Mouse (Mus musculus) G1E (cell line): ENCODE measurements at regions not wholly inside any gene's neighbourhood (a gene's known extent, or its start where the extent isn't known, plus 50 kb on each side); places are given as distances from the start of the nearest gene placed in this dataset.

Experiments used
- ATAC-seq: 2 replicates; pipeline ENCODE4 v1.8.0; 2016; ENCODE audit warnings: mild to moderate bottlenecking; ENCODE audit not compliant: insufficient number of reproducible peaks, poor library complexity, low FRiP score, severe bottlenecking; ENCODE audit errors: extremely low read depth
- DNase-seq: peaks from one replicate; pipeline ENCODE4 v3.0.0; 2012; ENCODE audit warnings: low spot score
- H3K27me3 ChIP-seq: 2 replicates; pipeline ENCODE4 v1.6.1; 2012; ENCODE audit warnings: mild to moderate bottlenecking, low read length, inconsistent platforms; ENCODE audit not compliant: insufficient read depth
- H3K36me3 ChIP-seq: replicated peaks from 2 replicates; pipeline ENCODE3; 2012; ENCODE audit warnings: mild to moderate bottlenecking, inconsistent platforms
- H3K4me1 ChIP-seq: 2 replicates; pipeline ENCODE4 v1.6.1; 2012; ENCODE audit warnings: low read depth, low read length, inconsistent platforms, mixed read lengths; ENCODE audit not compliant: insufficient read depth
- H3K4me3 ChIP-seq: 2 replicates; pipeline ENCODE4 v1.5.1; 2012; ENCODE audit warnings: low read depth, mild to moderate bottlenecking, inconsistent platforms, low read length, moderate library complexity, mixed read lengths
- H3K9me3 ChIP-seq: replicated peaks from 2 replicates; pipeline ENCODE4 v1.6.1; 2012; ENCODE audit warnings: inconsistent platforms
- CTCF ChIP-seq: IDR thresholded peaks from 2 replicates; pipeline ENCODE4 v1.5.1; 2012; ENCODE audit warnings: low read depth, low read length, inconsistent platforms, mixed read lengths
- GATA1 ChIP-seq: IDR thresholded peaks from 2 replicates; pipeline ENCODE4 v1.6.1; 2012; ENCODE audit warnings: borderline replicate concordance, low read length, inconsistent platforms, mixed read lengths
- GATA2 ChIP-seq: IDR thresholded peaks from 2 replicates; pipeline ENCODE4 v1.6.1; 2012; ENCODE audit warnings: low read depth, low read length, inconsistent platforms, borderline replicate concordance
- POLR2AphosphoS5 ChIP-seq: IDR thresholded peaks from 2 replicates; pipeline ENCODE4 v1.6.1; 2012; ENCODE audit warnings: low read depth, low read length, inconsistent platforms; ENCODE audit not compliant: insufficient replicate concordance
- TAL1 ChIP-seq: conservative IDR thresholded peaks from 2 replicates; pipeline ENCODE4 v1.6.1; 2012; ENCODE audit warnings: low read depth, low read length, inconsistent platforms, mixed read lengths

DNA sequence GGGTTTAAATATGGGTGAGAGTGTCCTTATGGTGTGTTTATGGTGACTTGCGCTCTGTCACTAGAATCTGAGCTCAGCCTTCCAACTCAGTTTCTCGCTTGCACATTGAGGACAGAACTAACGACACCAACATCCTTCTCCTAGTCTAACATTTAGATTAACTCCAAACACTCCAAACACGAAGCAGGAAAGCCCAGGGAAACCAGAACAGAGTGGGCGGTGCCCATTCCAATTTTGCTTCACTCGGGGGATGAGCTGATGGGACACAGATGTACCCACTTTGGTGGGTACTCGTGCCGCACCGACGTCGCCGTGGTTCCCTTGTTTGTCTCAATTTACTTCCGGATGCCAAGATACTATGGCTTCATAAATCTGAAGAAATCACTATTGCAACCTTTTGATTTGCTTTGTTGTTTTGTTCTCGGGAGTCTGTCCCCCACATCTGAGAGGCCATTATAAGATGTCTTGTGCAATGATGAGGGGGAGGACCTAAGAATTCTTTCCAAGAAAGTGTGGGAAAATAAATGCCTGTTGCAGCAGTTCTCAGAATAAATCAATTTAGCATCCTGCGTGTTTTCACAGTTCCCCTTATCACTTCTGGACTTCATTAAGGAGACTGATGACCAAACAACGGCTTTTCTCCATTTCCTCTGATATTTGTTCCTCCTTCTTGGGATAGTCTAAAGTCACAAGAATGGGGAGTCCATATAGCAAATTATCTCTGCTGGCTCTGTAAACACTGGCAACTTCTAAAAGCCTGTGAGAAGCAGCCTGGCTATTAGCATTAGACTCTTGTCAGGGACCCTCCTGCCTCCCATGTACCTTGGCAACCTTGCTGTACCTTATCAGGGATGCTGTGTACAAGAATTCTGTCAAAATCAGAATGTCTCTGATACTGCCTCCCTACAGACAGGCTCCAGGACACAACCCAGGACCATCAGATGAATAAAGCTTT lies 96.2 kb upstream of the Klf9 start:
- no peak for DNase-seq
- Histone ChIP-seq H3K4me1 (no peaks in the 10 kb centered on the region), H3K27me3 (no peaks in the 10 kb centered on the region; the same call in 1 of the 2 replicates), H3K4me3 (no peak overlapping the region), H3K9me3 (no peaks in the 10 kb centered on the region), H3K36me3 (no peaks in the 10 kb centered on the region)
- TF ChIP-seq CTCF, result no peak
- ATAC-seq, result no peak

DNA sequence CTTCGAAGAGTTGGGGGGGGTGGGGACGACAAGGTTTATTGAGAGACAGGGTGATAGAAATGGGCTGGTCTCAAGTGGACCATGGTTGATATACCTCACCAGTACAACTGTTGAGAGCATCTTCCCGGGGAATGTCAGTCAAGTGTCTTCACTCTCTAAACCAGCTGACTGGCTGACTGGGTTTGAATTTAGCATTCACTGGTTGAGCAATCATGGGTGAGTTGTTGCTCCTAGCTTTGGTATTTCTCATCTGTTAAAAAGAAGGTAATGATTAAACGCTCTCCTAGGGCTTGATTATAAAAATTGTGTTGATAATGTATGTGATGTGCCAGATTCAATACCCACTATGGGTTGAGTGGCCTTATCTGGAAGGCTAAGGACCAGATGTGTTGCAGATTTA lies 89.6 kb upstream of the Klf9 start:
- ATAC-seq (no peak), DNase-seq (no peak)
- TF ChIP-seq TAL1 (no peak), POLR2AphosphoS5 (no peak), GATA1 (no peak), GATA2 (no peak), CTCF (no peak)
- Histone ChIP-seq H3K4me1 (no peaks in the 10 kb centered on the region), H3K9me3 (no peaks in the 10 kb centered on the region), H3K4me3 (no peak overlapping the region), H3K36me3 (no peaks in the 10 kb centered on the region), H3K27me3 (no peaks in the 10 kb centered on the region)

DNA sequence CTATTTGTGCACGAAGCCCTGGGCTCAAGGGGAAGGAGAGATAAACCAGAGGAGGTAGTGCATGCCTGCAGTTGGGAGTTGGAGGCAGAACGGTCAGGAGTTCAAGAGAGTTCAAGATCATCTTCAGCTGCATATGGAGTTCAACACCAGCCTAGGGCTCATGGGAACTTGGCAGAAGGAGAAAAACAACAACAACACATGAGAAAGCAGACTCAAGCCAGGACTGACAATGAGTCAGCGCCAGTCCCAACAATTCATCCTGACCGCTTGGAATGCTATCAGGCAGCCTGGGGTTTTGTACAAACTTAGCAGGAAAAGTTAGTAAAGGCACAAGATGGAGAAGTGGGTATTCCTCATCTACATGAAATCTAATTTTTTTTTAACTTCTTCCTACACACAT lies 86.6 kb upstream of the Klf9 start:
- Histone ChIP-seq H3K36me3 (no peaks in the 10 kb centered on the region), H3K4me3 (no peak overlapping the region), H3K4me1 (no peaks in the 10 kb centered on the region), H3K9me3 (no peaks in the 10 kb centered on the region), H3K27me3 (peaks cover 17% of the 10 kb centered on the region)
- DNase-seq, result no peak
- no peak for ATAC-seq
- TF ChIP-seq GATA2 (no peak), GATA1 (no peak), TAL1 (no peak), CTCF (no peak), POLR2AphosphoS5 (no peak)

DNA sequence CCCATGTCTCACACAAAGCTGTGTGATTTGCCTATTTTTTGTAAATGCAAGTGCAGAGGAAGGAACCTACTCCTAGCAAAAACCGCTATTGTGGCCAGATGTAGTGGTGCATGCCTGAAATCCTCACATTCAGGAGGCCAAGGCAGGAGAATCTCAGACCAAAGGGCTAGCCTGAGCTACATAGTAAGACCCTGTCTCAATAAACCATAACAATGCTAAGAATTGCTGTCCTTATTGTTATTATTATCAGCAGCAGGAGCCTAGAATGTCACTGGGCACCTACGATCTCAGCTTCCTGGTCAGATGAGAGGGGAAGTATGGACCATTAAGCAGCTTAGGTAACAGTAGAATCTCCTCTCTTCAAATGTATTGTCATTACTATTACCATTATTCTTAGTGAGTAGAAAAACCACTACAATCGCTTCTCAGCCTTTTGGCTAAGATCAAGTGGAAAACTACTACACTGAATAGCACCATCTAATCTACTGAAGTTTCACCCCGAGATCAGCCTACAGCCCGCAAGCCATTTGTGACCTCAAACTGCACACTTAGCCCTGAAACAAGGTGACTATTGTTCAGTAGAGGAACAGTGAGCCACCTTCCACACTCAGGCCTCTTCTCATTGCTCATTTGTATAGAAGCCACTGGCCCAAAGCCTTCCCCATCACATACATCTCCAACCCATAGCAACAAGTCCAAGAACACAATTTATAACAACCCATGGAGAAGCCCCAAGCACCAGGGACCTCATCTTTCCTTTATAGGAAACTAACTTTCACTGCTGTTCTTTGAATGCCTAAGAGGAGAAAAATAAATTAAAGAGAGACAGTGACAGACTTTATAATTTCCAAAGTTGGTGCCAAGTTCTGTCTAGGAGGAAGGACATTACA lies 84.9 kb upstream of the Klf9 start:
- H3K9me3 ChIP-seq, result no peaks in the 10 kb centered on the region
- ATAC-seq (no peak), DNase-seq (no peak)
- no peak for TF ChIP-seq GATA1
- no peak for TF ChIP-seq GATA2
- TF ChIP-seq POLR2AphosphoS5, result no peak
- no peak for TF ChIP-seq TAL1
- TF ChIP-seq CTCF, result no peak
- no peaks in the 10 kb centered on the region for H3K4me1 ChIP-seq
- H3K27me3 ChIP-seq, result peaks cover 17% of the 10 kb centered on the region
- H3K36me3 ChIP-seq, result no peaks in the 10 kb centered on the region
- no peak overlapping the region for H3K4me3 ChIP-seq

GRCm38 (mm10) chr19:23056851-23057707 lies 83.9 kb upstream of the Klf9 start:
- ATAC-seq (no peak), DNase-seq (no peak)
- no peaks in the 10 kb centered on the region for H3K9me3 ChIP-seq
- H3K36me3 ChIP-seq, result no peaks in the 10 kb centered on the region
- no peaks in the 10 kb centered on the region for H3K4me1 ChIP-seq
- no peak overlapping the region for H3K4me3 ChIP-seq
- no peak for TF ChIP-seq CTCF
- TF ChIP-seq TAL1, result no peak
- TF ChIP-seq POLR2AphosphoS5, result no peak
- TF ChIP-seq GATA2, result no peak
- no peak for TF ChIP-seq GATA1
- peaks cover 17% of the 10 kb centered on the region for H3K27me3 ChIP-seq
